Mouse (Mus musculus): ENCODE results near the gene Tiparp.

- TF ChIP-seq CTCF (IDR thresholded peaks at IDR 0.05; ENCODE audit: extremely low read depth, insufficient read depth, insufficient read length, insufficient replicate concordance) (no peak), POLR2A (IDR thresholded peaks at IDR 0.05; ENCODE audit: low read depth, low read length) (no peak)
Measured at GRCm38 (mm10) chr3:65573516-65573915, 45.3 kb downstream of the Tiparp start.

All from spleen, adult 2 months (tissue).